Mouse (Mus musculus) E14TG2a.4 (cell line): ENCODE results near the gene Hist1h2af.

Experiments used
- H3K27me3 ChIP-seq: 2 replicates; pipeline ENCODE4 v1.6.1; 2014; ENCODE audit warnings: low read length, control low read depth; ENCODE audit not compliant: insufficient read depth
- H3K36me3 ChIP-seq: 2 replicates; pipeline ENCODE4 v1.6.1; 2014; ENCODE audit warnings: low read length, control low read depth; ENCODE audit not compliant: insufficient read depth
- H3K4me1 ChIP-seq: replicated peaks from 2 replicates; pipeline ENCODE4 v1.6.1; 2014; ENCODE audit warnings: low read depth, low read length, control low read depth
- H3K4me3 ChIP-seq: replicated peaks from 2 replicates; pipeline ENCODE4 v1.5.1; 2014; ENCODE audit warnings: mild to moderate bottlenecking, low read length
- H3K9me3 ChIP-seq: 2 replicates; pipeline ENCODE4 v1.6.1; 2014; ENCODE audit warnings: low read length, control low read depth
- CTCF ChIP-seq: conservative IDR thresholded peaks from 2 replicates; pipeline ENCODE4 v1.5.1; 2014; ENCODE audit warnings: low read length
- NANOG ChIP-seq: IDR thresholded peaks from 2 replicates; pipeline ENCODE4 v1.6.1; 2014; ENCODE audit warnings: borderline replicate concordance, low read length, mixed read lengths
- POU5F1 ChIP-seq: IDR thresholded peaks from 2 replicates; pipeline ENCODE4 v1.6.1; 2014; ENCODE audit warnings: low read length, borderline replicate concordance

Hist1h2af gene

DNA sequence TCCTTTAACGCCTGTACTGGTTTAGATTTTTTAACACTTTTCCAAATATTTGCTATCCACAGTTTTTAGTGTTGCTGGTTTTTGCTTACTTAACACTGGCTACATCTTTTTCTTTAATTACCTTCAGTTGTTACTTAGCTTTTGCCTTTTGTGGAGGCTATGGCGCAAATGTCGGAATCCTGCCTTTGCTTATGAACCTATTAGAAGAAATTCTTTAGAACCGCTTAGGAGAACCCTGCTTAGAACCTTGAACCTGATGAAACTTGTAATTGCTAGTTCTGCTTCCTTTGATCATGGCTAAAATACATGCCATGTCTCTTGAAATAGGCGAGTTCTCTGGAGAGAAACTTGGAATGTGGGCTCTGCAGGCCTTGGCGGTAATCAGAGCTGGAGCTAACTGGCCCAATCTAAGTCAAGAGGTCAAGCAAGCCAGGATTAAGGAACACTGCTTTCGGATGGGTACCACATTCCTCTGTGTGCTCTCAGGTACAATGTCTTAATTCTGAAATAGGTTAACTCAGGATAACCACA is 42.7 kb downstream of the Hist1h2af start:
- Histone ChIP-seq H3K4me3 (peak overlapping the region; percentile 78), H3K27me3 (no peaks in the 10 kb centered on the region), H3K4me1 (peaks cover 34% of the 10 kb centered on the region), H3K36me3 (no peaks in the 10 kb centered on the region), H3K9me3 (no peaks in the 10 kb centered on the region)
- no peak for TF ChIP-seq NANOG
- TF ChIP-seq CTCF = no peak
- TF ChIP-seq POU5F1 = no peak

- Histone ChIP-seq H3K4me1 (peaks cover 34% of the 10 kb centered on the region), H3K4me3 (peak overlapping the region; percentile 78)
Observed at GRCm38 (mm10) chr13:23576906-23577639, 43.4 kb downstream of the Hist1h2af start.

DNA sequence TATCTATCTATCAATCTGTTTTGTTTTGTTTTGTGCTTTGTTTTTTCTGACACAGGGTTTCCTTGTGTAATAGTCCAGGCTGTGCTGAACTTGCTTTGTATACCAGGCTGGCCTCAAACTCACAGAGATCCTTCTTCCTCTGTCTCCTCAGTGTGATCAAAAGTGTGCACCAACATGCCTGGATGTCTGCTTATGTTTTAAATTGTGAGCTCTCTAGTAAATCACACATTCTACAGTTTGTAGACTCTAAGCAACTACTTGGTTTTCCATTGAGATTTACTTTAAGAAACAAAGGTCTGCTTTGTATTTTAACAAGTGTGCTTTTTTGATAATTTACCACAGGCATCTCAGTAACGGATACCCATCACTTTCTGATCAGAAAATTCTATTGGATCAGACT is 44.1 kb downstream of the Hist1h2af start:
- no peak overlapping the region for H3K4me3 ChIP-seq
- no peak for TF ChIP-seq CTCF
- TF ChIP-seq POU5F1 = no peak
- H3K9me3 ChIP-seq = no peaks in the 10 kb centered on the region
- H3K27me3 ChIP-seq = no peaks in the 10 kb centered on the region
- peaks cover 33% of the 10 kb centered on the region for H3K4me1 ChIP-seq
- no peaks in the 10 kb centered on the region for H3K36me3 ChIP-seq

More at GRCm38 (mm10) chr13:23576906-23577639, 43.4 kb downstream of the Hist1h2af start:
- Histone ChIP-seq H3K27me3 (no peaks in the 10 kb centered on the region), H3K9me3 (no peaks in the 10 kb centered on the region), H3K36me3 (no peaks in the 10 kb centered on the region)
- TF ChIP-seq NANOG (no peak), CTCF (no peak), POU5F1 (no peak)

GRCm38 (mm10) chr13:23581408-23582218 is 47.9 kb downstream of the Hist1h2af start, which contains the start of gene Hist1h4d:
Gene Hist1h4d (plus strand): TSS chr13:23581598.
- H3K9me3 ChIP-seq = no peaks in the 10 kb centered on the region
- peak within 1 kb of the TSS; percentile 80 for H3K4me3 ChIP-seq
- H3K27me3 ChIP-seq = no peaks in the 10 kb centered on the region
- H3K4me1 ChIP-seq = peaks cover 47% of the 10 kb centered on the region
- no peak for TF ChIP-seq NANOG
- TF ChIP-seq POU5F1 = no peak
- no peaks in the 10 kb centered on the region for H3K36me3 ChIP-seq

DNA sequence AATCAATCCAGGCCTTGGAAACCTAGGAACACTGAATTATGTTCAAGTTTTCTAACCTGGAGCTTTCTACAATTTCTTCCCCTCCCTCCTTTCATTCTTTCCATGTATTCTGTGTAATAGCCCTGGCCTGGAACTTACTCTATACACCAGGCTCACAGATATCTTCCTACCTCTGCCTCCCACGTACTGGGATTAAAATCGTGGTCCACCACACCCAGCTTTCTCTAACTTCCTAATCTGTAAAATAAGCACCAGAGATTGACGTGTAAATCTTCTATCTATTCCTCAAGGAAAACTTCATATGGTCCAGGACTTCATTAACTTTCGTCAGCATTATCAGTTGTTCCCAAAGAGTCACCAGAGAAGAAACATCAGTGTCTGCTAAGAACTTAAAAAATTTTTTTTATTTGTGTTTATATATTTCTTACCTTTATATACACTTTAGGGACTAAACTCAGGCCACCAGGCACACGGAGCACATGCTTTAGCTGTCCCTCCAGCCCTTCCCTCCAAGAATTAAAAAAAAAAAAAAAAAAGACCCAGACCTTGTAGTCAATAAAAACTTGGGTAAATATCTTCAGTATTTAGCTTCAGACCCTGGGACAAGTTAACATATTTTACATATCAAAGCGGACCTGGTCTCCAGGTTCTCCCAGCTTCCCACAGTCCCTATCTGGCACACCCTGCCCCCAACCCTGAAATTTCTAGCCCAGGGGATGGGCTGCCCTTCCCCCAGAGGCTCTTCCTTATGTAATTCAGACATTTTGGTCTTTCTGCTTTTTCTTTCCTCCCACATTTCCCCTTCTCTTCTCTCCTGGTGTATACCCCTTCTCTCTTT is 48.7 kb downstream of the Hist1h2af start:
- peak overlapping the region; percentile 80 for H3K4me3 ChIP-seq
- H3K9me3 ChIP-seq = no peaks in the 10 kb centered on the region
- peaks cover 45% of the 10 kb centered on the region for H3K4me1 ChIP-seq
- no peaks in the 10 kb centered on the region for H3K27me3 ChIP-seq
- TF ChIP-seq CTCF (no peak), NANOG (no peak), POU5F1 (no peak)
- no peaks in the 10 kb centered on the region for H3K36me3 ChIP-seq

GRCm38 (mm10) chr13:23583387-23584068 is 49.8 kb downstream of the Hist1h2af start:
- Histone ChIP-seq H3K9me3 (no peaks in the 10 kb centered on the region), H3K4me3 (peak overlapping the region; percentile 80; the same call in 1 of the 2 replicates), H3K27me3 (no peaks in the 10 kb centered on the region), H3K4me1 (peaks cover 53% of the 10 kb centered on the region), H3K36me3 (no peaks in the 10 kb centered on the region)
- no peak for TF ChIP-seq NANOG
- TF ChIP-seq POU5F1 = no peak
- TF ChIP-seq CTCF = no peak
